Mouse (Mus musculus): ENCODE measurements around the gene Ccdc54.

DNA sequence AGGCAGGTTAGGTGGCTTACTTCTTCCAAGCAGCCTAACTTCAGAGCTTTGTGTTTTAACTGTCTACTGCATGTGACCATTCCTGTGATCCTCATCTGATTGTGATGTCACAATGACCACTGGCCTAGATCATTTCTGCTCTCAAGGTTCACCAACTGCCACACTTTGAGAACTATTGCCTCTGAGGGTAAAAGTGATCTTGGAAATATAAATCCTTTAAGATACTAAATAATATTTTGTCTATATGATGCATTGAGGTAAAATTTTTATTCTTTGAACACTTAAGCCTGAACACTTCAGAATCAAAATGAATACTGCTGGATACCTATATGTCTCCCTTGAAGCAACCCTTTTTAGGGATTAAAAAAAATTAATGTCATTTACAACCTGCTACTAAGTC is at the start of gene Ccdc54:
- TF ChIP-seq POLR2AphosphoS5 (IDR thresholded peaks at IDR 0.05; ENCODE audit: insufficient replicate concordance, low read depth, low read length) (no peak), CTCF (IDR thresholded peaks at IDR 0.05; ENCODE audit: low read depth, low read length) (no peak), GATA1 (IDR thresholded peaks at IDR 0.05; ENCODE audit: borderline replicate concordance, low read length) (no peak), TAL1 (conservative IDR thresholded peaks at IDR 0.05; ENCODE audit: low read depth, low read length) (no peak)
